Mouse (Mus musculus): ENCODE measurements around the gene Foxc1.

Foxc1 gene

GRCm38 (mm10) chr13:31802447-31802846 is 4.0 kb upstream of the Foxc1 start:
- in situ Hi-C loops (cut with MboI; ENCODE audit: low pct_unique_long_range_greater_than_20kb in 1 of 2, low sequenced_read_pairs in 2 of 2, unreplicated experiment in 1 of 2), result loop anchor here (5.0 to 25.0 kb wide), 2 partner anchors 155 to 610 kb away; no protein-coding TSS in a partner anchor

- in situ Hi-C loops (cut with MboI; ENCODE audit: low pct_unique_long_range_greater_than_20kb in 1 of 2, low sequenced_read_pairs in 2 of 2, unreplicated experiment in 1 of 2), result loop anchor here (5.0 to 25.0 kb wide), 2 partner anchors 154 to 609 kb away; no protein-coding TSS in a partner anchor
Observed at GRCm38 (mm10) chr13:31803166-31804093, 3.0 kb upstream of the Foxc1 start.

DNA sequence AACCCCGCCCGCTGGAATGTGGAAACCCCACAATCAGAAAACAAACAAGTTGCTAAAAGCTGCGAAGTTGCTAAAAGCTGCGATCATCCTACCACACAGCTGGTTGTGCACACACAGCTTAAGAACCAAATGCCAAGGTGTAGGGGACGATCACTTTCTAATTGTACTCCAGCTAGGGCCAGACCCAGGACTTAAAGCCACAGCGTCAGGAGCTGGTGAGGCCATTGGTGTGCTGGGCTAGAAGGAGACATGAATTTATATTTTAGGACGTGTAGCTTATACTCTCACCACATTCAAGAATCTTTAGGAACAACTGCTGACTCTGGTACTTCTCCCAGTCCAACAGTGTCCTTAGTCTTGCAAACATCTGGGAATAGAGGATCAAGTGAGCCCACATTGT is 1.9 kb upstream of the Foxc1 start:
- in situ Hi-C loops (cut with MboI; ENCODE audit: low pct_unique_long_range_greater_than_20kb in 1 of 2, low sequenced_read_pairs in 2 of 2, unreplicated experiment in 1 of 2), result loop anchor here (5.0 to 25.0 kb wide), 2 partner anchors 153 to 608 kb away; no protein-coding TSS in a partner anchor

DNA sequence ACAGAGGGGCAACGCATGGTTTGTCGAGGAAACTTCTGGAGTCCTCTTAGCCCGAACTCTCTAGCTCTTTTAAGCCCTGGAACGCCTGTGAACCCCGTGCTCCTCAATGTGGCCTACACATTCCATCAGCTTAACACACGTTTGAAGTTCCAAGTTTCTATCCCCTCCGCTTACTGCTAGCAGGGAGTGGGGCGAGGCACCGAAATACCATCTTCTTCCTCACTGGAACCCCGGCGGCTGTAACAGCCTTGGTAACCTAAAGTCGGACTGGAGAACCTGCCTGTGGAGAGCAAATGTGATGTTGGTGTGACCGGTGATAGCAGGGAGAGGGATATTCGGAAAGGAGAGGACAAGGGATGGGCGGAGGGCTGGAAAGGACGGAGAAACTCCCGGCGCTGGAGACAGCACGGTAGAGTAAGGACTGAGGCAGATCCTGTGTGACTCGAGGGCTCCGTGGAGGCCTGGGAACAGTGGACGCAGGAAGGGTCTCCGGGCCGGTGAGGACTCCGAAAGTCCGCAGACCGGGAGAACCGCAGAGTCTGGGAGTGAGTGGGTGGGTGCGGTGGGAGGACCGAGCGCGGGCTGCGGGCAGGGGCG is 504 bp upstream of the Foxc1 start:
- in situ Hi-C loops (cut with MboI; ENCODE audit: low pct_unique_long_range_greater_than_20kb in 1 of 2, low sequenced_read_pairs in 2 of 2, unreplicated experiment in 1 of 2), result loop anchor here in 1 of 2 experiments (5.0 to 25.0 kb wide), 2 partner anchors 179 to 606 kb away; partner anchors contain the start of gene Foxf2

GRCm38 (mm10) chr13:31806890-31807735 is 680 bp downstream of the Foxc1 start:
- in situ Hi-C loops (cut with MboI; ENCODE audit: low pct_unique_long_range_greater_than_20kb in 1 of 2, low sequenced_read_pairs in 2 of 2, unreplicated experiment in 1 of 2), result loop anchor here in 1 of 2 experiments (5.0 to 25.0 kb wide), 2 partner anchors 180 to 605 kb away; partner anchors contain the start of gene Foxf2

GRCm38 (mm10) chr13:31807736-31808115 is 1.3 kb downstream of the Foxc1 start:
- in situ Hi-C loops (cut with MboI; ENCODE audit: low pct_unique_long_range_greater_than_20kb in 1 of 2, low sequenced_read_pairs in 2 of 2, unreplicated experiment in 1 of 2), result loop anchor here in 1 of 2 experiments (5.0 to 25.0 kb wide), 2 partner anchors 180 to 605 kb away; partner anchors contain the start of gene Foxf2

DNA sequence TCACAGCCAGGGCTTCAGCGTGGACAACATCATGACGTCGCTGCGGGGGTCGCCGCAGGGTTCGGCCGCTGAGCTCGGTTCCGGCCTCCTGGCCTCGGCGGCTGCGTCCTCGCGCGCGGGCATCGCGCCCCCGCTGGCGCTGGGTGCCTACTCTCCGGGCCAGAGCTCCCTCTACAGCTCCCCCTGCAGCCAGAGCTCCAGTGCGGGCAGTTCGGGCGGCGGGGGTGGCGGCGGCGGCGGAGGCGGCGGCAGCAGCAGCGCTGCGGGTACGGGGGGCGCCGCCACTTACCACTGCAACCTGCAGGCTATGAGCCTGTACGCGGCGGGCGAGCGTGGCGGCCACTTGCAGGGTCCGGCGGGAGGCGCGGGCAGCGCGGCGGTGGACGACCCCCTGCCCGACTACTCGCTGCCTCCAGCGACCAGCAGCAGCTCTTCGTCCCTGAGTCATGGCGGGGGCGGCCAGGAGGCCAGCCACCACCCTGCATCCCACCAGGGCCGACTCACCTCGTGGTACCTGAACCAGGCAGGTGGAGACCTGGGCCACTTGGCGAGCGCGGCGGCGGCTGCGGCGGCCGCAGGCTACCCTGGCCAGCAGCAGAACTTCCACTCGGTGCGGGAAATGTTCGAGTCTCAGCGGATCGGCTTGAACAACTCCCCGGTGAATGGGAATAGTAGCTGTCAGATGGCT is 1.8 kb downstream of the Foxc1 start:
- in situ Hi-C loops (cut with MboI; ENCODE audit: low pct_unique_long_range_greater_than_20kb in 1 of 2, low sequenced_read_pairs in 2 of 2, unreplicated experiment in 1 of 2), result loop anchor here in 1 of 2 experiments (5.0 to 25.0 kb wide), 2 partner anchors 181 to 604 kb away; partner anchors contain the start of gene Foxf2

- in situ Hi-C loops (cut with MboI; ENCODE audit: low pct_unique_long_range_greater_than_20kb in 1 of 2, low sequenced_read_pairs in 2 of 2, unreplicated experiment in 1 of 2), result loop anchor here in 1 of 2 experiments (5.0 to 25.0 kb wide), 2 partner anchors 182 to 603 kb away; partner anchors contain the start of gene Foxf2
Observed at GRCm38 (mm10) chr13:31808804-31809420, 2.5 kb downstream of the Foxc1 start.

DNA sequence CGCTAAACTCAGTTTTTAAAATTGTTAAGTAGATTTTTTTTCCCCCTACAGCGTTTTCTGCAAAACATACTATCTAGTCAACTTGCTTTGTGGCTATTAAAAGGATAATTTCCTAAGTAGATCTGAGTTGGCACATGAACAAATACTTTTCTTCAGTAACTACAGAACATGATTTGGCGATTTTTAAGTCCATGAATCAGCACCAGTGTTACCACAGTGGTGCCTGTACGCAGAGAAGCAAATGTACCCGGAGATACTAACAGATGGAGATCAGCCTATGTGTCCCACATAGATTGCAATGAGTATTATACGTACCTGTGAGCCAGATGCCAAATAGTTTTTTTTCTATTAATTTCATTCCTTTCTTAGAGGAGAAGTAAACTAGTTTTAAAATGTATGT is 3.3 kb downstream of the Foxc1 start:
- in situ Hi-C loops (cut with MboI; ENCODE audit: low pct_unique_long_range_greater_than_20kb in 1 of 2, low sequenced_read_pairs in 2 of 2, unreplicated experiment in 1 of 2), result loop anchor here in 1 of 2 experiments (5.0 to 25.0 kb wide), 2 partner anchors 182 to 603 kb away; partner anchors contain the start of gene Foxf2

- in situ Hi-C loops (cut with MboI; ENCODE audit: low pct_unique_long_range_greater_than_20kb in 1 of 2, low sequenced_read_pairs in 2 of 2, unreplicated experiment in 1 of 2), result loop anchor here in 1 of 2 experiments (25.0 kb wide), 1 partner anchor 602 kb away; no protein-coding TSS in a partner anchor
Observed at GRCm38 (mm10) chr13:31810375-31810692, 3.9 kb downstream of the Foxc1 start.

DNA sequence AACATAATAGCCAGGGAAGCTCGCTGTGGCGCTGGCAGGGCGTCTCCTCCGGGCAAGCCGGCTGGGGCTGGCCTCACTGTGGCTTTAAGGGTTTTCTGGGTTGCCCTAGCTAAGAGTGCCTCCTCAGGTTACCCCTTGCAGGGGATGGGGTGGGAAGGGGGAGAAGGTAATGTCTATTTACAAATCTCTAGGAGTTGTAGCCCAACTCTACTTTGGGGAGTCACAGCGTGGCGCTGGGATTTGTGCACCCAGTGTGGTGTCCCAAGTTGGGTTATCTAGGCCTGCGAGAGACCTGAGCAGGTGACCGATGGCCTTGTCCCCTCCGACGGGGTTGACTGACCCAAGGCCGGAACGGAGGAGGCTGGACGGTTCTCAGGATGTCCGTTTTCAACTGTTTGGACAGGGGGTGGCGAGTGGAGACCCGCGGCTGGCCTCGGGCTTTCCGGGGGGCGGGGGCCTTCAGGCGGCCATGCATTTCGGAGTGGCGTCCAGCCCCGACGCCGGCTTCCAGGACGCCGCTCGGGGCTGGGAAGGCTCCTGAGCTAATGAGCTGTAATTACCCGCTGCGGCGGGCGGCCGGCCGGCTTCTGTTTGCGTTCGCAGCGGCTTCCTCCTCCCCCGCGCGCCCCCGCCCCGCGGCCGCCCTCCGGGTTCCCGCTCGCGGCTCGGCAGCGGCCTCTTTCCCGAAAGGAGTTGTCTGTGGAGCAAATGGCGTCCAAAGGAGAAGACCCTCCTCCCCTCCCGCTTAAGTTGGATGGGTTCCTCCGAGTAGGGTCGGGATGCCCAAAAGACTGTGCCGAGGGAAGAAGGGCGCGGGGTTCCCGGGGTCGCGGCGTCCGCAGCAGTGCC is 4.5 kb downstream of the Foxc1 start:
- in situ Hi-C loops (cut with MboI; ENCODE audit: low pct_unique_long_range_greater_than_20kb in 1 of 2, low sequenced_read_pairs in 2 of 2, unreplicated experiment in 1 of 2), result loop anchor here in 1 of 2 experiments (25.0 kb wide), 1 partner anchor 601 kb away; no protein-coding TSS in a partner anchor

GRCm38 (mm10) chr13:31811542-31812021 is 5.1 kb downstream of the Foxc1 start:
- in situ Hi-C loops (cut with MboI; ENCODE audit: low pct_unique_long_range_greater_than_20kb in 1 of 2, low sequenced_read_pairs in 2 of 2, unreplicated experiment in 1 of 2), result loop anchor here in 1 of 2 experiments (25.0 kb wide), 1 partner anchor 601 kb away; no protein-coding TSS in a partner anchor

DNA sequence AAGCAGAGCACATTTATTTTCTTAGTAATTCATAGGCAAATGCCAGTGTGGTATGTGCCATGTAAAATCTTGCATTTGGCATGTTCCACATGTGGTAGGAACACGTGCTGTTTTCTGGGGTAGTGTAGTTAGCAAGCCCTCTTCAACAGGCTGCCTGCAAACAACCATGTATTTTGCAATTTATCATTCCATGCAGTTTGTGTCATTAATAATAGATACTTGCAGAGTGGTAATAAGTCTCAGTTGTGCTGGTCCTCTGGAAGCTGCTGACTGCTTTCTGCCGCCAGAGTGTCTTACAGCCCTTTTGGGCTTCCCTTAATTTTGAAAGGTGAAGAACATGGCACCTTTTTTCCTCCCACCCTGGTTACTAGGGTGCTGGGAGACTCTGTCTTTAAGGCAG is 6.3 kb downstream of the Foxc1 start:
- in situ Hi-C loops (cut with MboI; ENCODE audit: low pct_unique_long_range_greater_than_20kb in 1 of 2, low sequenced_read_pairs in 2 of 2, unreplicated experiment in 1 of 2), result loop anchor here in 1 of 2 experiments (25.0 kb wide), 1 partner anchor 600 kb away; no protein-coding TSS in a partner anchor

- in situ Hi-C loops (cut with MboI; ENCODE audit: low pct_unique_long_range_greater_than_20kb in 1 of 2, low sequenced_read_pairs in 2 of 2, unreplicated experiment in 1 of 2), result loop anchor here in 1 of 2 experiments (25.0 kb wide), 1 partner anchor 597 kb away; no protein-coding TSS in a partner anchor
Observed at GRCm38 (mm10) chr13:31815383-31816003, 9.1 kb downstream of the Foxc1 start.

DNA sequence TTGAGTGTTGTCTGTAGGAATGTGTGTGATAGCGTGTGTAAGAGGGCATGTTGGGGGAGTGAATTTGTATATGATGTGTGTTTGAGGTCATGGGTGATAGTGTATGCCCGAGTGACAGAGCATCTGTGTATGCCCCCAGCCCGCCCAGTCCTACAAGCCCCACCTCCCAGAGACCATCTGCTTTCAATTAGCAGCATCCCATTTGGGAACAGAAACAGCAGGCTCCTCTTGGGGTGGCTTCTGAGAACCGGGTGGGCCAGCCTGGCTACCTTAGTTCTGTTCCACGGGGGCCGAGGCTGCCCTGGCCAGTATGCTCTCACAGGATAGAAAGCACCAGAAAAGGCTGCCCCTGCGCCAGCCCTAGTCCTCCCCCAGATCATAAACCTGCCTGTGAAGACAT is 11.9 kb downstream of the Foxc1 start:
- in situ Hi-C loops (cut with MboI; ENCODE audit: low pct_unique_long_range_greater_than_20kb in 1 of 2, low sequenced_read_pairs in 2 of 2, unreplicated experiment in 1 of 2), result loop anchor here in 1 of 2 experiments (25.0 kb wide), 1 partner anchor 594 kb away; no protein-coding TSS in a partner anchor

All from mouse embryonic stem cell (cell line).